Mouse (Mus musculus): Measurements from ENCODE around the gene Hfe2. TPM values are rescaled to one million over a fixed set of nuclear protein-coding genes. Genes with fewer than 3 reads are reported as not detected.
"Not testable (repeated sequence)": the region's sequence is repeated elsewhere in the genome, so short reads cannot be mapped to it uniquely, and the experiment has no call there.

Gene Hfe2
- total and polyA plus RNA-seq, 2 experiments: 29.6 to 93.8 TPM

GRCm38 (mm10) chr3:96482451-96482850 lies 42.5 kb upstream of the Hfe2 start:
- Histone ChIP-seq H3K27ac (replicated peaks; ENCODE audit: insufficient read depth, low read depth, low read length) (no peak overlapping the region), H3K4me1 (ENCODE audit: control insufficient read depth, insufficient read depth, low read length) (peaks cover 2% of the 10 kb centered on the region; the same call in 1 of the 2 replicates), H3K27me3 (ENCODE audit: control insufficient read depth, insufficient read depth, low read length) (no peaks in the 10 kb centered on the region), H3K9ac (ENCODE audit: low read depth, low read length) (no peak overlapping the region), H3K36me3 (ENCODE audit: control insufficient read depth, insufficient read depth, low read length) (no peaks in the 10 kb centered on the region), H3K79me2 (ENCODE audit: control insufficient read depth, insufficient read depth, low read length) (no peaks in the 10 kb centered on the region), H3K4me3 (ENCODE audit: insufficient read depth, low read depth, low read length) (no peak overlapping the region)
- TF ChIP-seq CTCF (IDR thresholded peaks at IDR 0.05; ENCODE audit: low read depth, low read length): no peak
- 94% methylated on average over 13 of the region's 13 CpGs for WGBS
- no peak for DNase-seq (ENCODE audit: extremely low read depth, low read depth, low spot score)

GRCm38 (mm10) chr3:96483044-96483443 lies 41.9 kb upstream of the Hfe2 start:
- not testable (repeated sequence) for H3K4me3 ChIP-seq (ENCODE audit: insufficient read depth, low read depth, low read length); H3K36me3 ChIP-seq (ENCODE audit: control insufficient read depth, insufficient read depth, low read length); DNase-seq (ENCODE audit: extremely low read depth, low read depth, low spot score); H3K4me1 ChIP-seq (ENCODE audit: control insufficient read depth, insufficient read depth, low read length); H3K9ac ChIP-seq (ENCODE audit: low read depth, low read length); H3K27me3 ChIP-seq (ENCODE audit: control insufficient read depth, insufficient read depth, low read length); H3K79me2 ChIP-seq (ENCODE audit: control insufficient read depth, insufficient read depth, low read length); H3K27ac ChIP-seq (replicated peaks; ENCODE audit: insufficient read depth, low read depth, low read length)
- peak; percentile 15; the same call in 1 of the 2 replicates for TF ChIP-seq CTCF (IDR thresholded peaks at IDR 0.05; ENCODE audit: low read depth, low read length)
- WGBS: 68% methylated on average over 7 of the region's 7 CpGs

GRCm38 (mm10) chr3:96483946-96484345 lies 41.0 kb upstream of the Hfe2 start:
- no peak for DNase-seq (ENCODE audit: extremely low read depth, low read depth, low spot score)
- Histone ChIP-seq H3K27me3 (ENCODE audit: control insufficient read depth, insufficient read depth, low read length) (no peaks in the 10 kb centered on the region), H3K9ac (ENCODE audit: low read depth, low read length) (no peak overlapping the region), H3K27ac (replicated peaks; ENCODE audit: insufficient read depth, low read depth, low read length) (no peak overlapping the region), H3K79me2 (ENCODE audit: control insufficient read depth, insufficient read depth, low read length) (no peaks in the 10 kb centered on the region), H3K4me3 (ENCODE audit: insufficient read depth, low read depth, low read length) (no peak overlapping the region), H3K36me3 (ENCODE audit: control insufficient read depth, insufficient read depth, low read length) (no peaks in the 10 kb centered on the region), H3K4me1 (ENCODE audit: control insufficient read depth, insufficient read depth, low read length) (peaks cover 5% of the 10 kb centered on the region; the same call in 1 of the 2 replicates)
- TF ChIP-seq POLR2A (IDR thresholded peaks at IDR 0.05; ENCODE audit: extremely low read depth, insufficient read depth, low read length) (no peak), CTCF (IDR thresholded peaks at IDR 0.05; ENCODE audit: low read depth, low read length) (no peak)
- 98% methylated on average over 2 of the region's 2 CpGs for WGBS

- peaks cover 5% of the 10 kb centered on the region; the same call in 1 of the 2 replicates for H3K4me1 ChIP-seq (ENCODE audit: control insufficient read depth, insufficient read depth, low read length)
- no peak overlapping the region for H3K9ac ChIP-seq (ENCODE audit: low read depth, low read length)
- TF ChIP-seq CTCF (IDR thresholded peaks at IDR 0.05; ENCODE audit: low read depth, low read length) (no peak), POLR2A (IDR thresholded peaks at IDR 0.05; ENCODE audit: extremely low read depth, insufficient read depth, low read length) (no peak)
- WGBS: 95% methylated on average over 4 of the region's 4 CpGs
- H3K27me3 ChIP-seq (ENCODE audit: control insufficient read depth, insufficient read depth, low read length): no peaks in the 10 kb centered on the region
- H3K4me3 ChIP-seq (ENCODE audit: insufficient read depth, low read depth, low read length): no peak overlapping the region
- no peak for DNase-seq (ENCODE audit: extremely low read depth, low read depth, low spot score)
- no peak overlapping the region for H3K27ac ChIP-seq (replicated peaks; ENCODE audit: insufficient read depth, low read depth, low read length)
- no peaks in the 10 kb centered on the region for H3K79me2 ChIP-seq (ENCODE audit: control insufficient read depth, insufficient read depth, low read length)
- no peaks in the 10 kb centered on the region for H3K36me3 ChIP-seq (ENCODE audit: control insufficient read depth, insufficient read depth, low read length)
Measured at GRCm38 (mm10) chr3:96484921-96485320, 40.1 kb upstream of the Hfe2 start.

GRCm38 (mm10) chr3:96485361-96485760 lies 39.6 kb upstream of the Hfe2 start:
- H3K4me3 ChIP-seq (ENCODE audit: insufficient read depth, low read depth, low read length): no peak overlapping the region

GRCm38 (mm10) chr3:96486064-96486827 lies 38.7 kb upstream of the Hfe2 start:
- not testable (repeated sequence) for H3K79me2 ChIP-seq (ENCODE audit: control insufficient read depth, insufficient read depth, low read length); H3K27me3 ChIP-seq (ENCODE audit: control insufficient read depth, insufficient read depth, low read length); H3K36me3 ChIP-seq (ENCODE audit: control insufficient read depth, insufficient read depth, low read length); H3K9ac ChIP-seq (ENCODE audit: low read depth, low read length); H3K4me3 ChIP-seq (ENCODE audit: insufficient read depth, low read depth, low read length); H3K4me1 ChIP-seq (ENCODE audit: control insufficient read depth, insufficient read depth, low read length); DNase-seq (ENCODE audit: extremely low read depth, low read depth, low spot score)
- 0 out of 2 replicates have a peak overlapping the region, but pooled peaks have one; percentile 29 for H3K27ac ChIP-seq (replicated peaks; ENCODE audit: insufficient read depth, low read depth, low read length)
- 0% methylated on average over 5 of the region's 34 CpGs for WGBS

More at GRCm38 (mm10) chr3:96485361-96485760, 39.6 kb upstream of the Hfe2 start:
- H3K79me2 ChIP-seq (ENCODE audit: control insufficient read depth, insufficient read depth, low read length): no peaks in the 10 kb centered on the region
- WGBS: 94% methylated on average over 2 of the region's 2 CpGs
- TF ChIP-seq CTCF (IDR thresholded peaks at IDR 0.05; ENCODE audit: low read depth, low read length) (no peak), POLR2A (IDR thresholded peaks at IDR 0.05; ENCODE audit: extremely low read depth, insufficient read depth, low read length) (no peak)
- peaks cover 5% of the 10 kb centered on the region; the same call in 1 of the 2 replicates for H3K4me1 ChIP-seq (ENCODE audit: control insufficient read depth, insufficient read depth, low read length)
- H3K9ac ChIP-seq (ENCODE audit: low read depth, low read length): no peak overlapping the region
- H3K27me3 ChIP-seq (ENCODE audit: control insufficient read depth, insufficient read depth, low read length): no peaks in the 10 kb centered on the region
- no peak overlapping the region for H3K27ac ChIP-seq (replicated peaks; ENCODE audit: insufficient read depth, low read depth, low read length)
- no peak for DNase-seq (ENCODE audit: extremely low read depth, low read depth, low spot score)
- no peaks in the 10 kb centered on the region for H3K36me3 ChIP-seq (ENCODE audit: control insufficient read depth, insufficient read depth, low read length)

- DNase-seq (ENCODE audit: extremely low read depth, low read depth, low spot score): peak; percentile 17
- WGBS: 8% methylated on average over 5 of the region's 38 CpGs
- not testable (repeated sequence) for H3K79me2 ChIP-seq (ENCODE audit: control insufficient read depth, insufficient read depth, low read length); H3K27me3 ChIP-seq (ENCODE audit: control insufficient read depth, insufficient read depth, low read length); H3K36me3 ChIP-seq (ENCODE audit: control insufficient read depth, insufficient read depth, low read length); H3K9ac ChIP-seq (ENCODE audit: low read depth, low read length); H3K4me1 ChIP-seq (ENCODE audit: control insufficient read depth, insufficient read depth, low read length)
- Histone ChIP-seq H3K27ac (replicated peaks; ENCODE audit: insufficient read depth, low read depth, low read length) (peak overlapping the region; percentile 76), H3K4me3 (ENCODE audit: insufficient read depth, low read depth, low read length) (peak overlapping the region; percentile 33; the same call in 1 of the 2 replicates)
Measured at GRCm38 (mm10) chr3:96486828-96487559, 38.0 kb upstream of the Hfe2 start.

All from liver, adult 2 months (tissue).